Mouse (Mus musculus): Measurements from ENCODE around the gene She. TPM values are rescaled to one million over a fixed set of nuclear protein-coding genes. Genes with fewer than 3 reads are reported as not detected.
"Not testable (repeated sequence)": the region's sequence is repeated elsewhere in the genome, so short reads cannot be mapped to it uniquely, and the experiment has no call there.

Gene She
- not detected in 3 replicates for total RNA-seq (2017)

DNA sequence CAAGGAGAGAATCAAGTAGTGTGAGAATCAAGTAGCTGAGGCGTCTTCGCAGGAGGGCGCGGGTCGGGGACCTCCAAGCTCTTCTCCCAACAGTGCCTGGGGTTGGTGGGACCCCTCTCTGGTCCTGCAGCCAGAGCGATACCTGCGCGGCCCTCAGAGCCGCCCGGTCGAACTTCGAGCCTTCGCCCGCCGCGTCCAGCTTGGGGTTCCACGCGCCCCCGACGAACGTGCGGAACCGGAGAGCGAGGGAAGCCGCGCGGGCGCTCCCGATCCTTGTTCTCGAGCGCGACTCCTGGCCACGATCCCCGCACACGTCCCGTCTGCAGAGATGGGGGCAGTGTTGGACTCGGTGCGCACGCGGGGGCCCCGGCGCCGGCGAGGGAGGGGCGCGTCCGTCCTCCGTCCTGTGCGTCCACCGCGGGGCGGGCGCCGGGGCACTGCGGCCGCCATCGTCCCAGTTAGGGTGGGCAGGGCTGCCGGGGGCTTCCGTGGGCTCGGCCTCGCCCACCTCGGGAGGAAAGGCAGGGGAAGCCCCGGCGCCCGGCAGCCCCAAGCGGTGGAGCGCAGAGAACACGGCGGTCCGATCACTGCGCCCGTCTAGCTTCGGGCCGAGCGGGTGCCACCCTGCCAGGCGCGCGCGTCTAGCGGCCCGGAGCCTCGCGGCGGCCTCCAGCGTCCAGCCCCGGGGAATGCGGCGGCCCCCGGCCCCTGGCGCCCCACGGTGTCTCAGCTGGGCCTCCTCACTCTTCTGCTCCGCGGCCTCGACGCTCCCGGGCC, at the start of gene She:
TSS of gene She (plus strand) at position 556 of the 777 bp plus-strand sequence.
- ATAC-seq (replicated peaks; ENCODE audit: insufficient number of reproducible peaks, low FRiP score, low TSS enrichment, poor library complexity, severe bottlenecking): no peak

DNA sequence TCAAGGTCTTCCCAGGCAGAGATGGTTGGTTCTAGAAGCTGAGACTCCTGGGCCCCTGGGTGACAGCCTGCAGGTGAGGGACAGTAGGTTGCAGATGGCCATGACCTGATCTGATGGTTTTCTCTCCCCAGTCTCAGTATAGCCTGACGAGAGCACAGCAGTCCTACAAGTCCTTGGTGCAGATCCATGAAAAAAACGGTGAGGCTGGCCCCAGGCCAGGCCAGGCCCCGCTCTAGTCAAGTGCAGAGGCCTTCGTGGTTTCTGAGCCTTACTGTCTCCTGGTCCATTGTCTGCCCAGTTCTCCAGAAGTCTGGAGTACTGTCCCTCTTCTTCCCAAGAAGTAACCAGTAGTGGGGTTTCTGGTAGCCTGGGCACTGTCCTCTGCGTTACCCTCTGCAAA, 49.5 kb upstream of the She start:
- ATAC-seq (replicated peaks; ENCODE audit: insufficient number of reproducible peaks, low FRiP score, low TSS enrichment, poor library complexity, severe bottlenecking): no peak

DNA sequence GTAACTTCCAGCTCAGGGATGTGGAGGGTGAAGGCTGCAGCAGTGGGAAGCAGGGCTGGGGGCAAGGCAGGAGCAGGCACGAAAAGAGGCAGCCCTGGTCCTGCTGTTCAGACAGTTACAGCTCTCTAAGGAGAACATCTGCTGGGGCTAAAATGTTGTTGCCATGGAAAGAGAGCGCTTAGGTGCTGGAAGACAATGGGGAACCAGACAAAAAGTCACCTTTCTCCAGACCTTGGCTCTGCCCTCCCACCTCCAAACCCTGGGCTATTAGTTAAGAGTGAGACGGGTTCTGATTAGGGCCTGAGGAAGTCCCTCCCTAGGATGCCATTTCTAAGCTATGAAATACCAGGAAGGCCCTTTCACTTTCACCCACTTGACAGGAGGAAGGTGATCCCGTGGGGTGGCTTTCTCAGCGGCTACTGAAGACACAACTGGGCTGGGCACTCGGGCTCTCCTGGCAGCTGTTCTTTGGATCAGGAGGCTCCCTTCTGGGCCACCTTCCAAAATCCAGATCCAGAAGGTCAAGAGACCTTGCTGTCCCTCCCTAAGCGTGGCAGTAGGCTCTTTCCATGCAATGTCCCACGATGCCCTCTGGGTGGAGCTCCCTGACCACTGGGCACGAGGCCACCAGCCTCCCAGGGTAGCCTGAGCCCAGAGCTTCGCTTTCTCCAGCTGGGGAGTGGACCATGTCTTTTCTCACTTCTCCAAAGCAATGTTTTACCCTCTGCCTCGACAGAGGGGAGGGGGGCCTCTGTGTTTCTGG, 46.0 kb upstream of the She start:
- ATAC-seq (replicated peaks; ENCODE audit: insufficient number of reproducible peaks, low FRiP score, low TSS enrichment, poor library complexity, severe bottlenecking): peak; percentile 91

DNA sequence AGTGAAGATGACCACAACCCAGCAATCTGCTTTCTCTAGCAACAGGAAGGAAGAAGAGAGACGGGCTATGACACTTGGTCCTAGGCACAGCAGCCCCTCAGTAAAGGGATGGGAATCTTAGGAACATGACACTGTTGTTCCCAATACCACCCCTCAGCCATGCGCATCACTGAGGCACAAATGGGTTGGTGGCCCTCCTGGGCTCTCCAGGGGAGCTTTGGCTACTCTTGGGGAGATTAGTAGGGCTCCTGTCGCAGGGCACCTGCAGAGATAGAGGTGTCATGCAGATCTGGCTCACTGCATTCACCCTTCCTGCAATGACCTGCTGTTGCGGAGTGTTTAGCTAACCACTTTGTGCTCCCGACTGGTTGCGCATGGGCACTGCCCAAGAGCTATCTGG, 44.9 kb upstream of the She start:
- ATAC-seq (replicated peaks; ENCODE audit: insufficient number of reproducible peaks, low FRiP score, low TSS enrichment, poor library complexity, severe bottlenecking): no peak

DNA sequence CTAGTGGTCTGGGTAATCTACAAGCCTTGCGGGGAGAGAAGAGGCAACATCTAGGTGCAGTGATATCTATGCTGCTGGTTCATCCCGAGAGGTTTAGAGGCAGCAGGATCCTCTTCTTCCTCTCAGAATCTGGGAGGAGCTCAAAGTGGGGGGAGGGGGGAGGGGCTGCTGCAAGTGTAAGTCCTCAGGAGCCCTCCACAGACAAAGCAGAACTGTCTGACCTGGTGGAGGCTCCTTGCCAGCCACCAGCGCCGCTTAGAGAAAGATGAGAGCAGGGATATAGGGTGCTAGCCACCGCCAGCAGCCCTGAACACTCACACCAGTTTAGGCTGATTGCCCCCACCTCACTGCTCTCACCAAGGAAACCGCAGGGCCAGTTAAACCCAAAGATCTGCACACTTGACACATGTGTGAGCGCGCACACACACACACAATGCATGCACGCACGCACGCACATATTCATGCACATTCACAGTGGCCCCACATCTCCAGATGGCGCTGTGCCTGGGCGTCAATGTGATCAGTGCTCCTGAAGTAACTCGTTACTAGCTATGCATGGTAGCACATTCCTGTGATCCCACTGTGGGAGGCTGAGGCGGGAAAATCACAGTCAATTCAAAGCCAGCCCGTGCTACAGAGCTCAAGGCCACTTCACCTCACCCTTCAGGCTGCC, 42.4 kb upstream of the She start:
- no peak for ATAC-seq (replicated peaks; ENCODE audit: insufficient number of reproducible peaks, low FRiP score, low TSS enrichment, poor library complexity, severe bottlenecking)

DNA sequence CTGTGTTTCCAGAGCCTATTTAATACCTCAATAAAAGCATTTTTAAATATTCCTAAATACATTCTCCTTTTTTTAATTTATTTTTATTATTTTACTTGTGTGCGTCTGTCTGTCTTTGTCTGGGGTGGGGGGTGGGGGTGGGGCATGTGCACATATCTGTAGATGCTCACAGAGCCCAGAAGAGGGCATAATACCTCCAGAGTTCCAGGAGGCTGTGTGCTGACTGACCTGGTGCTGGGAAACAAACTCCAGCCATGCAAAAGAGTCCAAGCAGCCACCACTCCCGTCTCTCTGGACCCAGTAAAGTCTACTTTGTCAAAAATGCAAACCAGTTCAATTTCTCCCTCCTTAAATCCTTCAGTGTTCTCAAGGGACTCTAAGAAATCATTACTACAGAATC, 36.6 kb upstream of the She start:
- no peak for ATAC-seq (replicated peaks; ENCODE audit: insufficient number of reproducible peaks, low FRiP score, low TSS enrichment, poor library complexity, severe bottlenecking)

DNA sequence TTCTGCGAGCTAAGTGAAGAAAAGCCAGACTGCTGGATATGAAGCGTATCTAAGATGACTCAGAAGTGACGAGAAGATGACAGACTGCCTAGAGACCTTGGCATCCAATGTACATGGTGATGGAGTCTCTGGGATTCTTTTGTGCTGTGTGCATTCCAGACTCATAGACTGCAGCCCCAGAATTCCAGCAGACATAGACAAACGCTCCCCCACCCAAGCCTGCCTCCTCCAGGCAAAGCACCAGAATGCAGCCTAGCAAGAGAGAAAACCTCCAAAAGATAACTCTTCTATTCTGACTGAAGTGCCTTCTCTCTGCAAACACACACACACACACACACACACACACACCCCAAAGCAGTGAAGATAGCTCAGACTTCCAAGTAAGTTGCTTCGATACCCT, 35.4 kb upstream of the She start:
- ATAC-seq (replicated peaks; ENCODE audit: insufficient number of reproducible peaks, low FRiP score, low TSS enrichment, poor library complexity, severe bottlenecking): no peak

DNA sequence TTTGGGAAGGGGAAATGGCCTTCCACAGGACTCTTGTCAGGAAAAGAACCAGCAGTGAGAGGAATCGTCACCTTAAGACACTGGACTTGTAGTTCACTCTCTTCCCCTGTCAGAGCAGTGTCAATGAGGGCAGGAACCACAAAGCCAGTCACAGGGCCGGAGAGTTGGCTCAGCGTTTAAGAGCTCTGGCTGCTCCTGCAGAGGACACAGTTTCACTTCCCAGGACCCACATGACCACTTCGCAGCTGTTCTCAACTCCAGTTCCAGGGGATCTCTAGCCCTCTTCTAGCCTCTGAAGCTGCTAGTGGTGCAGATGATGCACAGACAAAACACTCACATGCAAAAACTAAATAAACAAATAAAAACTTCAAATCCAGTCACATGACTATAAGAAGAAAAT, 34.8 kb upstream of the She start:
- peak; percentile 92 for ATAC-seq (replicated peaks; ENCODE audit: insufficient number of reproducible peaks, low FRiP score, low TSS enrichment, poor library complexity, severe bottlenecking)

DNA sequence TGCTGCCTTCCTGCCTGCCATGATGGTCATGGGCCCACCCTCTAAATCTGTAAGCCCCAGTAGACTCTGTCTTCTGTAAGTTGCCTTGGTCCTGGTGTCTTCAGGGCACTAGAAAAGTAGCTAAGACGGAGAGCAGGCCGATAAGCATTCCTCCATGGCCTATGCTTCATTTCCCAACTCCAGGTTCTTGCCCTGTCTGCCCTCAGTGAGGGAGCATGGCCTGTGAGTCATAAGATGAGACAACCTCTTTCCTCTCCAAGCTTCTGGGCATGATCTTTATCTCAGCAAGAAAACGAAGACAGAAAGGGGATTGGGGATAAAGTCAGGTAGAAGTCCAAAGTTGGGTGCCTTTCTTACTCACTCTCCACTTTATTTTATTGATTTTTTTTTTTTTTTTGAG, 32.7 kb upstream of the She start:
- no peak for ATAC-seq (replicated peaks; ENCODE audit: insufficient number of reproducible peaks, low FRiP score, low TSS enrichment, poor library complexity, severe bottlenecking)

DNA sequence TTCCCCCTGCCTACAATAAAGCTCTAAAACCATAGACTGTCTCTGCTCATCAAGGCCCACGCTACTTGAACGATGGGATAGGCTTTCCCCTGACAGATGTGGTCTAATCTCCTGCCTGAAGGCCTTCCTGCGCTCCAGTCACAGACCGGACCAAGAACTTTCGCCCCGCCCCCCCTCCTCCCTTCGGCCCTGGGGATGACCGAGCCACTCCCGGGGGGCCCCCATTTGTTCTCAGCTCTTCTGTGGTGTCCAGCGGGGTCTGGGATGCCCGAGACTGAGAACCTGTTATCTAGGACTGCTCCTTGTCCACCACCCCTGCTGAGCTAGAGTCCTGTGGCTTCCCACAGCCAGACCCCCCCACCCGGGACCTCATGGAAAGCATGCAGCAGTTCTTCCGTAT, 31.7 kb upstream of the She start:
- ATAC-seq (replicated peaks; ENCODE audit: insufficient number of reproducible peaks, low FRiP score, low TSS enrichment, poor library complexity, severe bottlenecking): no peak

DNA sequence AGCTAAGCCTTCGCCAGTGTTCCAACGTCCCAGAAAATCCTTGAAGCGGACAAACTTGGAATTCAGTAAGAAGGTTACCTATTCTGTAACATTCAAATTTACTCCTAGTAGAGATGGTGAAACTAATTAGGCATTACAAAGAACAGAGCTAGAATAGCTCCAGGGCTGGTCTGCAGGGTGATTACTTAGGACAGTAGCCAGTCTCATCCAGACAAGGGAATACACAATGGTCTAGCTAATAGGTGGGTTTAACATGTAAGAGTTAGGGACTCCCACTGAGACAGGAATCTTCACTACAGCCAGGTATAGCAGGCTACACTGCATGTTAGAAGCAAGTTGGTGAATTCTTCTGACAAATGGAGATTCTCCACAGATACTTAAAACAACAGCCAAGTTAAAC, 31.1 kb upstream of the She start:
- ATAC-seq (replicated peaks; ENCODE audit: insufficient number of reproducible peaks, low FRiP score, low TSS enrichment, poor library complexity, severe bottlenecking): not testable (repeated sequence)

DNA sequence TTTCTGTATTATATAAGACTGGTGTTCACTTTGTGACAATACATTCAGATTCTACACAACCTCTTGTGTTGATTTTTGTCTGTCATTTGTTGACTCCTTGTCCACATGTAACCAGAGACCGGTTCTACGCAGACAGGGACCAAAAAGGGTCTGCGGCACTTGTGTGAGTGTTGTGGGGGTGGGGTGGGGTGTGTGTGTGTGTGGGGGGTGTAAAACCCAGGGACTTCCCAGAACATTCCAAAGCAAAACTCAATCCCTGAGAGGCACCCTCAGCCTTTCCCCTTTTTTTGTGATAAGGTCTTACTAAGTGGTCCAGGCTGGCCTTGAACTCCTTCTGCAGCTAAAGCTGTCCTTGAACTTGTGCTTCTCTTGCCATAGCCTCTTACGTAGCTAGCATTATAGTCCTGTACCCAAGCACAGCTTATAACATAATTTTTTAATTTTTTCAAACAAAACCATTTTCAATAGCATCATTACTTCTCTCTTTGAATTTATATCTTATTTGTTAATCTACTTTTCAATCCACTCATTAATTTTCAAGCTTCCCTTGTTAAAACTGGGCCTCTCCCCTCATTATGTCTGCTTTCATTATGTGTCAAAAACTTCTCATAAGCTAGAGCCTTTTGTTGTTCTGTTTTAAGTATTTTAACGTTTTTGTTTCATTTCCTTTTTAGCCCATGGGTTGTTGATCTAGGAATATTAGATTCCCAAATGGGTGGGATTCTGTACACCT, 30.2 kb upstream of the She start:
- no peak for ATAC-seq (replicated peaks; ENCODE audit: insufficient number of reproducible peaks, low FRiP score, low TSS enrichment, poor library complexity, severe bottlenecking)

DNA sequence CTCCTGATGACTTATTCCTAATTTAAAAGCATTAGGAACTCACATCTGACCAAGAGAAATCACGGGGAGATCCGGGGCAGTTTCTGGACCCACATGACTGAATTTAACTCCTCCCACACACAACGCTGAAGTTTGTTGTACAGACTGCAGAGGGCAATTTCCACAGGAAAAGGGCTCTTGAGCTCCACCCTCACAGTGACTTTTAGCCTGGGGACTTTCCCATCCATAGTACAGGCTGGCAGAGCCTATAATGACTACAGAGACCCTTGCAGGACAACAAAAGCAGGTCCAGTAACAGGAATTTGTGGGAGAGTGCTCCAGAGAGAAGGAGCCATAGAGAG, 29.7 kb upstream of the She start:
- ATAC-seq (replicated peaks; ENCODE audit: insufficient number of reproducible peaks, low FRiP score, low TSS enrichment, poor library complexity, severe bottlenecking): peak; percentile 93

DNA sequence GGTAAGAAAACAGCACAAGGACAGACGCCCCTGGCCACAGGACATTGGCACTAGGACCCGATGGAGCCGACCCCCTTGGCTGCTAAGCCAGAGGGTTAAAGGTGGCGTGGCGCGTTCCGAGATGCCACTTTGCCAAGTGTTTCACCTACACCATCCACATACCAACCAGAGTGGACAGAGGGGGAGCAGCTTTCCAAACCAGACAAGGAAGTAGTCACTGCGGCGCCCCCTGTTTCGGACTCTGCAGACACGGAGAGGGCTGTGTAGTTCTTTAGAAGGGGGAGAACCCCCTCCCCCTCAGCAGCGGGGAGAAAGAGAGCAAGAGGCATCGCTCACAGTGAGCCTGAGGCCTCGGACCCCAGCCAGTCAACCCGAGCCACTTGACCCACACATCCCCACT, 28.3 kb upstream of the She start:
- ATAC-seq (replicated peaks; ENCODE audit: insufficient number of reproducible peaks, low FRiP score, low TSS enrichment, poor library complexity, severe bottlenecking): no peak

DNA sequence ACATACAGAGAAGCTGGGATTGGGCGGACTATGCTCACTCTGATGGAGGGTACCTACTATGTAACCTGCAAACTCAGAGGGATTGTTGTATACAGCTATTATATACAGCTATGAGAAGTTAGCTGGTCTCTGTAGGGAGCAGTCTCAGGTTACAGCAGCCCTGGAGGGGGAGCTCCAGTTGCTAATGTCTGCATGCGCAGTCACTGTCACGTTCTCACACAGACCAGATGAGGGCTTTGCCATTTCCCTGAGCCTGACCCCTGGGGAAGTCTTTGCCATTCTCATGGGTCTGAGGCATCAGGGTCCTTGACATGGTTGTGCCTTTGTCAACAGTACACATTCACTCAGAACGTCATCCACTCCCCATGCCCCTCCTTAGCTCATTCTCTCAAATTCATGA, 26.0 kb upstream of the She start:
- ATAC-seq (replicated peaks; ENCODE audit: insufficient number of reproducible peaks, low FRiP score, low TSS enrichment, poor library complexity, severe bottlenecking): no peak

DNA sequence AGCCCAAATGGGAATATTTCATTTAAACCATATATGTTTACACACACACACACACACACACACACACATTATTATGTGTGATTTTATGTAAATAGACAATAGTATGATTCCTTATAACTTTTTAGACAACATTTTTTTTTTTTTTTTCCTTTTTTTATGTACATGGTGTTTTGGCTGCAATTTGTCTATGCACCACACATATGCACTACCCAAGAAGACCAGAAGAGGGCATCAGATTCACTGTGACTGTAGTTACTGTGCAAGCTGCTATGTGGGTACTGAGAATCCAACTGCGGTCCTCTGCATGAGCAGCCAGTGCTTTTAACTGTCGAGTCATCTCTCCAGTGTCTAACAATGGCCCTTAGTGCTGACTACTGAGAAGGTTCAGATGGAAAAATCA, 24.4 kb upstream of the She start:
- ATAC-seq (replicated peaks; ENCODE audit: insufficient number of reproducible peaks, low FRiP score, low TSS enrichment, poor library complexity, severe bottlenecking): no peak; the same call in 1 of the 2 replicates

DNA sequence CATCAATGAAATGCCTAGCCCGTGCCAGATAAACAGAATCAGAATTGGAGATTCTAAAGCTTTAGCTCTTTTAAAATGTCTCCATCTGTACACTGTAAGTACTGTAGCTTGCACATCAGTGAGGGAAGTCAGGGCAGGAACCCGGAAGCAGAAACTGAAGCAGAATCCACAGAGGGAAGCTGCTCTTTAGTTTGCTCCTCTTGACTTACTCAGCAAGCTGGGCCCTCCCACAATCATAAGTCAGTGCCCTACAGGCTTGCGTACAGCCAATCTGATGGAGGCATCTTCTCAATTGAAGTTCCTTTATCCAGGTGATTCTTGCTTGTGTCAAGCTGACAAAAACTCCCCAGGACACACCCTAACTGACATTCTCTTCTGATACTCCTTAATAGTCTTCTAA, 24.0 kb upstream of the She start:
- ATAC-seq (replicated peaks; ENCODE audit: insufficient number of reproducible peaks, low FRiP score, low TSS enrichment, poor library complexity, severe bottlenecking): peak; percentile 64

DNA sequence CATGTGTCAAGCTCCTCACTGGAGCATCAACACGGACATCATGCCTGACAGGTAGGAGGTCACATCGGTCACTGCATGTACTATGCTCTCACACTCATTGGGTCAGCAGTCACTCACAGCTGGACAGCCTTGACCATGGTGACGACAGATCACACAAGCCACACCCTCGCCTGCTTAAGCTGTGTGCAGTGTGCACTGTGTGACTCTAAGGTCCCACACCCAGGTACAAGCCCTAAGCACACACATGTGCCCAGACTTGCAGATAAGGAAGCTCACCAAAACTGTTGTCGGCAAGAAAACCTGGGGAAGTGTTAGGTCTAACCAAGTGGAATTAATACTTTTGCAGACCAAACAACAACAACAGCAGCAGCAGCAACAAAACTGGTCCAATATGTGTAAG, 23.3 kb upstream of the She start:
- ATAC-seq (replicated peaks; ENCODE audit: insufficient number of reproducible peaks, low FRiP score, low TSS enrichment, poor library complexity, severe bottlenecking): no peak

DNA sequence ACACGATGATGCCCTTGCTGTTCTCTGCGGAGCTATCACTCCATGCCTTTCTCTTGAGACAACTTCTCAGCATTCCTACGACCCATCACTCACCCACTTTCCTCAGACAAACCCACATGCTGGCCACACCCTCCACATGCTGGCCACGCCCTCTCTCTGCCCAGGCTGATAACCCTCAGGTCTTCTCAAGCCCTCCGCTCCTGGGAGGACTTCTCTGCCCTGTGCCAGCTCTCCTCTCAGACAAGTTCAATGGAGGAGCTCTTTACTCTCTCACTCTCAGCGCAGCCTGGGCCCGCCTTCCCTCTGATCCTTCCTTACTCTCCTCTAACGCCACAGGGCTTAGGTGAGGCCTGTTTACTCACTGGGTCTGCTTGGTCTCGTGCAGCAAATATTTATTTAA, 22.5 kb upstream of the She start:
- ATAC-seq (replicated peaks; ENCODE audit: insufficient number of reproducible peaks, low FRiP score, low TSS enrichment, poor library complexity, severe bottlenecking): no peak

Measured in monocyte, adult 5-6 weeks (primary cell).